Mouse (Mus musculus): ENCODE measurements at regions not wholly inside any gene's neighbourhood (a gene's known extent, or its start where the extent isn't known, plus 50 kb on each side); places are given as distances from the start of the nearest gene placed in this dataset.

GRCm38 (mm10) chr19:30427484-30427883 lies 122.0 kb downstream of the Dkk1 start:
- no peak for DNase-seq (ENCODE audit: low spot score in 2 of 2)

GRCm38 (mm10) chr19:30433141-30433540 lies 116.3 kb downstream of the Dkk1 start:
- DNase-seq (ENCODE audit: low spot score in 2 of 2), result no peak

GRCm38 (mm10) chr19:30435054-30435738 lies 114.3 kb downstream of the Dkk1 start:
- DNase-seq (ENCODE audit: low spot score in 2 of 2), result no peak

- no peak for DNase-seq (ENCODE audit: low spot score in 2 of 2)
Observed at GRCm38 (mm10) chr19:30450869-30451542, 98.5 kb downstream of the Dkk1 start.

- no peak for DNase-seq (ENCODE audit: low spot score in 2 of 2)
Observed at GRCm38 (mm10) chr19:30451543-30451920, 97.9 kb downstream of the Dkk1 start.

- no peak for DNase-seq (ENCODE audit: low spot score in 2 of 2)
Observed at GRCm38 (mm10) chr19:30452671-30453070, 96.8 kb downstream of the Dkk1 start.

GRCm38 (mm10) chr19:30483436-30483835 lies 66.0 kb downstream of the Dkk1 start:
- DNase-seq (ENCODE audit: low spot score in 2 of 2), result no peak

GRCm38 (mm10) chr19:30489786-30490185 lies 59.7 kb downstream of the Dkk1 start:
- no peak for DNase-seq (ENCODE audit: low spot score in 2 of 2)

- DNase-seq (ENCODE audit: low spot score in 2 of 2), result no peak
Observed at GRCm38 (mm10) chr19:30490916-30491315, 58.5 kb downstream of the Dkk1 start.

Measured in layer of hippocampus, adult 18-20 months (tissue).